Mouse (Mus musculus): ENCODE measurements around the gene Telo2. TPM values are rescaled to one million over a fixed set of nuclear protein-coding genes. Genes with fewer than 3 reads are reported as not detected.

Gene Telo2
- polyA plus RNA-seq, 1 experiment from 2014 or later: 27.3 TPM

- H3K4me2 ChIP-seq (ENCODE audit: low read length): no peak overlapping the region
- DNase-seq (ENCODE audit: low spot score): no peak
- H3K9ac ChIP-seq (ENCODE audit: low read length): no peak overlapping the region
- WGBS: 91% methylated on average over 6 of the region's 6 CpGs
- H3K4me3 ChIP-seq (ENCODE audit: low read depth, low read length): no peak overlapping the region
- no peaks in the 10 kb centered on the region for H3K4me1 ChIP-seq (ENCODE audit: control insufficient read depth, insufficient read depth, low read length)
- no peak overlapping the region for H3K27ac ChIP-seq (ENCODE audit: low read depth, low read length)
- peaks cover 48% of the 10 kb centered on the region for H3K36me3 ChIP-seq (ENCODE audit: control insufficient read depth, insufficient read depth, low read length)
- H3K27me3 ChIP-seq (replicated peaks; ENCODE audit: control insufficient read depth, insufficient read depth, low read length): no peaks in the 10 kb centered on the region
- no peak for ATAC-seq
- H3K9me3 ChIP-seq (replicated peaks; ENCODE audit: control insufficient read depth, low read length): no peaks in the 10 kb centered on the region
These were observed 58.7 kb downstream of the Telo2 start for GRCm38 (mm10) chr17:25057041-25057440.

- no peaks in the 10 kb centered on the region for H3K4me1 ChIP-seq (ENCODE audit: control insufficient read depth, insufficient read depth, low read length)
- H3K9ac ChIP-seq (ENCODE audit: low read length): no peak overlapping the region
- no peak overlapping the region for H3K4me3 ChIP-seq (ENCODE audit: low read depth, low read length)
- no peak overlapping the region for H3K4me2 ChIP-seq (ENCODE audit: low read length)
- ATAC-seq: no peak
- no peak overlapping the region for H3K27ac ChIP-seq (ENCODE audit: low read depth, low read length)
- 88% methylated on average over 9 of the region's 9 CpGs for WGBS
- no peaks in the 10 kb centered on the region for H3K27me3 ChIP-seq (replicated peaks; ENCODE audit: control insufficient read depth, insufficient read depth, low read length)
- H3K9me3 ChIP-seq (replicated peaks; ENCODE audit: control insufficient read depth, low read length): no peaks in the 10 kb centered on the region
- peaks cover 47% of the 10 kb centered on the region for H3K36me3 ChIP-seq (ENCODE audit: control insufficient read depth, insufficient read depth, low read length)
- no peak for DNase-seq (ENCODE audit: low spot score)
These were observed 62.5 kb downstream of the Telo2 start for GRCm38 (mm10) chr17:25053274-25053673.

Other genes with a start within 250 kb of the Telo2 start
- gene Igfals, start 250.0 kb downstream of the Telo2 start, polyA plus RNA-seq (2014; fragmentation: Nextera tagmentation; extraction: Ambion mirVana): 0.17 and 0.25 TPM in 2 replicates
- 89.6 and 96.1 TPM in 2 replicates for gene Nubp2, start 229.6 kb downstream of the Telo2 start, polyA plus RNA-seq (2014; fragmentation: Nextera tagmentation; extraction: Ambion mirVana)
- gene Spsb3, start 229.3 kb downstream of the Telo2 start, polyA plus RNA-seq (2014; fragmentation: Nextera tagmentation; extraction: Ambion mirVana): 78.3 and 85.0 TPM in 2 replicates
- gene Eme2, start 220.9 kb downstream of the Telo2 start, polyA plus RNA-seq (2014; fragmentation: Nextera tagmentation; extraction: Ambion mirVana): 18.2 and 23.3 TPM in 2 replicates
- gene Mrps34, start 220.9 kb downstream of the Telo2 start, polyA plus RNA-seq (2014; fragmentation: Nextera tagmentation; extraction: Ambion mirVana): 73.5 and 78.4 TPM in 2 replicates
- 79.7 and 93.4 TPM in 2 replicates for gene Nme3, start 219.5 kb downstream of the Telo2 start, polyA plus RNA-seq (2014; fragmentation: Nextera tagmentation; extraction: Ambion mirVana)
- 49.9 and 76.1 TPM in 2 replicates for gene Mapk8ip3, start 179.0 kb downstream of the Telo2 start, polyA plus RNA-seq (2014; fragmentation: Nextera tagmentation; extraction: Ambion mirVana)
- gene Jpt2, start 155.3 kb downstream of the Telo2 start, polyA plus RNA-seq (2014; fragmentation: Nextera tagmentation; extraction: Ambion mirVana): 73.4 and 81.1 TPM in 2 replicates
- gene Cramp1l, start 100.2 kb downstream of the Telo2 start, polyA plus RNA-seq (2014; fragmentation: Nextera tagmentation; extraction: Ambion mirVana): 5.4 and 7.5 TPM in 2 replicates
- gene Ift140, start 99.9 kb downstream of the Telo2 start, polyA plus RNA-seq (2014; fragmentation: Nextera tagmentation; extraction: Ambion mirVana): 16.1 and 20.4 TPM in 2 replicates
- gene Tmem204, start 32.4 kb downstream of the Telo2 start, polyA plus RNA-seq (2014; fragmentation: Nextera tagmentation; extraction: Ambion mirVana): 11.8 and 13.6 TPM in 2 replicates
- 0.17 TPM in 1 of 2 replicates, not detected in the other for gene Ptx4, start 4.8 kb upstream of the Telo2 start, polyA plus RNA-seq (2014; fragmentation: Nextera tagmentation; extraction: Ambion mirVana)
- gene Clcn7, start 17.4 kb upstream of the Telo2 start, polyA plus RNA-seq (2014; fragmentation: Nextera tagmentation; extraction: Ambion mirVana): 18.9 and 25.0 TPM in 2 replicates
- not detected in 2 replicates for gene Ccdc154, start 46.5 kb upstream of the Telo2 start, polyA plus RNA-seq (2014; fragmentation: Nextera tagmentation; extraction: Ambion mirVana)
- gene Gm38655, start 59.5 kb upstream of the Telo2 start, polyA plus RNA-seq (2014; fragmentation: Nextera tagmentation; extraction: Ambion mirVana): not detected in 2 replicates
- gene BC003965, start 68.6 kb upstream of the Telo2 start, polyA plus RNA-seq (2014; fragmentation: Nextera tagmentation; extraction: Ambion mirVana): 35.5 and 39.6 TPM in 2 replicates
- gene Unkl, start 72.4 kb upstream of the Telo2 start, polyA plus RNA-seq (2014; fragmentation: Nextera tagmentation; extraction: Ambion mirVana): 6.2 and 8.2 TPM in 2 replicates
- 86.8 and 92.0 TPM in 2 replicates for gene Gnptg, start 124.2 kb upstream of the Telo2 start, polyA plus RNA-seq (2014; fragmentation: Nextera tagmentation; extraction: Ambion mirVana)
- 57.4 and 67.8 TPM in 2 replicates for gene Tsr3, start 124.2 kb upstream of the Telo2 start, polyA plus RNA-seq (2014; fragmentation: Nextera tagmentation; extraction: Ambion mirVana)
- gene Baiap3, start 140.4 kb upstream of the Telo2 start, polyA plus RNA-seq (2014; fragmentation: Nextera tagmentation; extraction: Ambion mirVana): 4.8 and 9.7 TPM in 2 replicates
- 662 and 671 TPM in 2 replicates for gene Ube2i, start 158.7 kb upstream of the Telo2 start, polyA plus RNA-seq (2014; fragmentation: Nextera tagmentation; extraction: Ambion mirVana)
- not detected in 2 replicates for gene Prss34, start 182.4 kb upstream of the Telo2 start, polyA plus RNA-seq (2014; fragmentation: Nextera tagmentation; extraction: Ambion mirVana)
- gene Prss28, start 192.7 kb upstream of the Telo2 start, polyA plus RNA-seq (2014; fragmentation: Nextera tagmentation; extraction: Ambion mirVana): not detected in 2 replicates
- gene Prss29, start 202.7 kb upstream of the Telo2 start, polyA plus RNA-seq (2014; fragmentation: Nextera tagmentation; extraction: Ambion mirVana): not detected in 2 replicates
- gene Tpsab1, start 229.6 kb upstream of the Telo2 start, polyA plus RNA-seq (2014; fragmentation: Nextera tagmentation; extraction: Ambion mirVana): not detected in 2 replicates